Mouse (Mus musculus): ENCODE results near the gene Pnmt. TPM values are rescaled to one million over a fixed set of nuclear protein-coding genes. Genes with fewer than 3 reads are reported as not detected.
A peak's percentile ranks its signal among the peaks of the same experiment; 100 is the strongest.

The Pnmt gene
- polyA plus RNA-seq, 1 experiment from 2014 or later, result 3.0 TPM

DNA sequence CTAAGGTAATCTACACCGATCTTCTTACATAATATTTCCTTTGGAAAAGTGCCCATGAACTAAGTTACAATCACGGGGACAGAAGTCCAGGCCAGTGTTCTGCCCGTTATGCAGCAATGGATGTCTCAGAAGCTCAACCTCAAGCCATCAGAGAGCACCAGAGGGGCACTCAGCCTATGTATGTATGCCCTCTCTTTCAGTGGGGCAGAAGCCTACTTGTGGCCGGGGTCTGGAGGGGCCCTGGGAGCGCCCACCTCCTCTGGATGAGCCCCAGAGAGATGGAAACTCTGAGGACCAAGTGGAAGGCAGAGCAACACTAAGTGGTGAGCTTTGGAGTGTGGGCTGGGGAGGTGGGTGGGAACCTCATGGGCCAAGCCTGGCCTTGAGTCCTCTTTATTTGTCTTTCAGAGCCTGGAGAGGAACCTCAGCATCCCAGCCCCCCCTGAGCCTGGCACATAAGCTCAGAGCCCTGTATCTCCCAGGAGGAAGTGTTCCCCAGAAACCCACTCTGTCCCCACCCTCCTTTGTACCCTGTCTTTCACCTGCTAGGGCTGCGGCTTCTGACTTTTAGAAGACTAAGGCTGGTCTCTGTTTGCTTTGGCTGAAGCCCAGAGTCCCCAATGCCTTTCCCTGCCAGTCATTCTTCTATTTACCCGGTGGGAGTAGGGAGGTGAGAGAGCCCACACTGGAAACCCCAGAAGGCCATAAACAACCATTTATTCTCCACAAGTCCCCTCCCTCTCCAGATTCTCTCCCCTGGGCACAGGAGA, 29.4 kb upstream of the Pnmt start:
- Histone ChIP-seq H3K9me3 (ENCODE audit: control insufficient read depth, low read length) (no peaks in the 10 kb centered on the region), H3K27ac (no peak overlapping the region), H3K4me1 (replicated peaks; ENCODE audit: control insufficient read depth, insufficient read depth, low read length) (peaks cover 30% of the 10 kb centered on the region), H3K36me3 (replicated peaks; ENCODE audit: control insufficient read depth, insufficient read depth) (no peaks in the 10 kb centered on the region), H3K4me3 (replicated peaks; ENCODE audit: low read length) (no peak overlapping the region), H3K27me3 (ENCODE audit: control insufficient read depth, insufficient read depth, low read length) (peaks cover 21% of the 10 kb centered on the region), H3K4me2 (replicated peaks) (no peak overlapping the region), H3K9ac (no peak overlapping the region)
- 79% methylated on average over 7 of the region's 7 CpGs for WGBS
- ATAC-seq (ENCODE audit: low FRiP score), result no peak
- DNase-seq (ENCODE audit: low spot score), result no peak

DNA sequence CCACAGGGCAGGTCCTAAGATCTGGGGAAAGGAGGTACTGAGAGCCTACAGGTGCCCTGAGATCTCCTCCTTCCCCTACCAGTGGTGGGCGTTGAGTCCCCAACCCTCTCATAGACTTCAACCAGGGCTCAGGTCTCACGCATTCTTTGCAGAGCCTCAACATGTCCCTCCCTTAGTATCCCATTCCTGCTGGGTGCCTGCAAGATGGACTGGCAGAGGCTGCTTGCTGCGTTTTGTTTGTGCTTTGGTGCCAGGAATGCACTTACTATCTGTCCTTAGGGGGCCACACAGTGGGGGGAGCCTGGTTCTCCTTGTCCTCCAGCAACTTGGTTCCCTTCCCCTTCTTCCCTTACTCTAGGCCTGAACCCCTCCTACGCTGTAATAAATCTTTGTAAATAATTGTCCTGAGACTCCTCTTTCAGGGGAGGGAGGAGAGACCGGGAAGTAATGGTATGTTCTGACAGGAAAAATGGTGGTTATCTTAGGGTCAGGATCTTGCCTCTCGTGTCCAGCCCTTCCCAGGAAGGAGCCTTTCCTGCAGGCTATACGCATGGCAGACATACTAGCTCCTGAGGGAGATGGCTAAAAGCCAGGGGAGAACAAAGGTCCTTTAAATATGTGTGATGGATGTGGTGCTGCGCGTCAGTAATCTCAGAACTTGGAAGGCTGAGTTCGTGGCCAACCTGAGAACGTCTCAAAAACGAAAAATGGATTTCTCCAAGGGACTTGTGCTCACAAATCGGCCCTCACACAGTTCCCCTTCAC, 28.7 kb upstream of the Pnmt start:
- H3K4me2 ChIP-seq (replicated peaks), result peak overlapping the region; percentile 93
- no peak for DNase-seq (ENCODE audit: low spot score)
- peak overlapping the region; percentile 74 for H3K9ac ChIP-seq
- ATAC-seq (ENCODE audit: low FRiP score), result no peak
- H3K27me3 ChIP-seq (ENCODE audit: control insufficient read depth, insufficient read depth, low read length), result peaks cover 14% of the 10 kb centered on the region
- 8% methylated on average over 13 of the region's 13 CpGs for WGBS
- H3K36me3 ChIP-seq (replicated peaks; ENCODE audit: control insufficient read depth, insufficient read depth), result no peaks in the 10 kb centered on the region
- H3K9me3 ChIP-seq (ENCODE audit: control insufficient read depth, low read length), result no peaks in the 10 kb centered on the region
- peak overlapping the region; percentile 72 for H3K4me3 ChIP-seq (replicated peaks; ENCODE audit: low read length)
- H3K4me1 ChIP-seq (replicated peaks; ENCODE audit: control insufficient read depth, insufficient read depth, low read length), result peaks cover 30% of the 10 kb centered on the region
- H3K27ac ChIP-seq, result peak overlapping the region; percentile 85

DNA sequence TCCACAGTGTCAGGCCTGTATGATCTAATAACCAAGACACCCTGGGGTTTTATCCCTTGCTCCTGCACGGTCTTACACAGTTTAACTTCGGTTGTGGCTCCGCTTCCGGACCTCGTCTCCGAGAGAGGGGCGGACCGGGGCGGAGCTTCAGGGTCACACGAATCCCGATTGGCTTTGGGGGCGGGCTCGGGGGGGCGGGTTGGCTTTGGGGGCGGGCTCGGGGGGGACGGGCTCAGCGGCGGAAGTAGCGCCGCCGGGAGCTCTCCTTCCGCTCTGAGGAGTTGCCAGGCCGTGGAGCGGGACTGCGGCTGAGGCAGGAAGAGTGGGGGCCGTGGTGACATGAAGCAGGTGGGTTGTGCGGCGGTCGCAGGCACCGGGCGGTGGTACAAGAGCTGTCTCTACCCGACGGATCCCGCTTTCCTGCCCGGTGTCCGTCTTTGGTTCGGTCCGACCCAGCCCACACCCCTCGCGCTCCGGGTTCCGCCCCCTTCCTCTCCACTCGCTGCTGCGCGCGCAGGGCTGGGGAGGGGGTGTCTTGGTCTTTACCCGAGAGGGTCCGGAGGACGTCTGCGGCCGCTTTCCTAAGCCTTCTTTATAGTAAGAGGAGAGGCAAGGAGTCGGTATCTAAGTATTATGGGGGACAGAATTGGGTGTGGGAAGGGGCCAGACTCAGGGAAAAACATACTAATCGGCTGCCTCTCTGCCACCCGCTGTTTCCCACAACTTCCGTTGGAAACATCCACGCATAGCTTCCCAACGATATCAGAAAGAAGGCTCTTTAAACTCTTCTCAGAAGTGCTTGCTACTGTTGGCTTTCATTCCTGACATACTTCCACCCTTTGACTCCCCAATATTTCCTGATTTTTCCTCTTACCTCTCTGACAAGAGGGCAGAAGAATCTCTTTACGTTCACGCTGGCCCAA, 27.8 kb upstream of the Pnmt start, which contains the start of gene Stard3:
Gene Stard3 (plus strand): TSS at position 208 of the 923 bp plus-strand sequence.
- Histone ChIP-seq H3K27ac (peak within 1 kb of the TSS; percentile 85), H3K27me3 (ENCODE audit: control insufficient read depth, insufficient read depth, low read length) (0 out of 2 replicates have a peak, but pooled peaks cover 5% of the 10 kb centered on the region), H3K36me3 (replicated peaks; ENCODE audit: control insufficient read depth, insufficient read depth) (no peaks in the 10 kb centered on the region), H3K9ac (peak within 1 kb of the TSS; percentile 74), H3K9me3 (ENCODE audit: control insufficient read depth, low read length) (no peaks in the 10 kb centered on the region), H3K4me3 (replicated peaks; ENCODE audit: low read length) (peak within 1 kb of the TSS; percentile 72), H3K4me2 (replicated peaks) (peak within 1 kb of the TSS; percentile 93), H3K4me1 (replicated peaks; ENCODE audit: control insufficient read depth, insufficient read depth, low read length) (peaks cover 30% of the 10 kb centered on the region)
- peak; percentile 90 for DNase-seq (ENCODE audit: low spot score)
- WGBS, result under 1% methylated on average over 59 of the region's 60 CpGs
- peak; percentile 86 for ATAC-seq (ENCODE audit: low FRiP score)

DNA sequence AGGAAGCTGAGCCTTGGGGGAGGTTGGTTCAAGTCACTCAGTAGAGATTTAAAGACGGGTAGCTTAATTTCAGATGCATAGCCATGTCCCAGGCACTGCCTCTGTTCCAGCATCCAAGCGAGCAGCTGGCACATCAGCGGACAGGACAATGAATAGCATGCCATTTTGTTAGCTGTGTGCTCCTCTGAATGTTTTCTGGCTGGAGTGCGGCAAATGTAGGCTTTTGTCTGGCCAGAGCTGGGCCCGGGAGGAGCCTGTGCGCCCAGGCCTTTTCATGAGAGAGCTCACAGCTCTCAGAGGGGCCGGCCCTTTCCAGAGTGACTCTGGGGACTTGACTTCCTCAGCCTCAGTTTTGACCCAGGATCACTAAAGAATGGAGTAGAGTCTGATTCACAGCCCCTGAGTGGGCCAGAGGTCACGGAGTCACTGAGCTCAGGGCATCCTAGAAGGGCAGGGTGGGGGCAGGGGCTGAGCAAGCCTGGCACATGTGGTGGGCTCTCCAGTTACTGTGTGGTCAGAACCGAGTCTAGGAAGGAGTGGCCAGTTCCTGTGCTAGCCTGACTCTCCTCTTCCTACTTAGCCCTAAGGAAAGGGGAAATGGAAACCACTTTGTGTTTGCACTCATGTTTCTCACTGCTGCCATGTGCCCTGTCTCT, 25.3 kb upstream of the Pnmt start:
- WGBS, result 13% methylated on average over 9 of the region's 9 CpGs
- DNase-seq (ENCODE audit: low spot score) (no peak), ATAC-seq (ENCODE audit: low FRiP score) (0 out of 2 replicates have a peak, but pooled peaks have one; percentile 11)
- Histone ChIP-seq H3K27ac (peak overlapping the region; percentile 64), H3K4me2 (replicated peaks) (peak overlapping the region; percentile 16; the same call in 1 of the 2 replicates), H3K4me3 (replicated peaks; ENCODE audit: low read length) (no peak overlapping the region), H3K9me3 (ENCODE audit: control insufficient read depth, low read length) (no peaks in the 10 kb centered on the region), H3K4me1 (replicated peaks; ENCODE audit: control insufficient read depth, insufficient read depth, low read length) (peaks cover 30% of the 10 kb centered on the region), H3K9ac (peak overlapping the region; percentile 24; the same call in 1 of the 2 replicates), H3K27me3 (ENCODE audit: control insufficient read depth, insufficient read depth, low read length) (no peaks in the 10 kb centered on the region), H3K36me3 (replicated peaks; ENCODE audit: control insufficient read depth, insufficient read depth) (no peaks in the 10 kb centered on the region)

DNA sequence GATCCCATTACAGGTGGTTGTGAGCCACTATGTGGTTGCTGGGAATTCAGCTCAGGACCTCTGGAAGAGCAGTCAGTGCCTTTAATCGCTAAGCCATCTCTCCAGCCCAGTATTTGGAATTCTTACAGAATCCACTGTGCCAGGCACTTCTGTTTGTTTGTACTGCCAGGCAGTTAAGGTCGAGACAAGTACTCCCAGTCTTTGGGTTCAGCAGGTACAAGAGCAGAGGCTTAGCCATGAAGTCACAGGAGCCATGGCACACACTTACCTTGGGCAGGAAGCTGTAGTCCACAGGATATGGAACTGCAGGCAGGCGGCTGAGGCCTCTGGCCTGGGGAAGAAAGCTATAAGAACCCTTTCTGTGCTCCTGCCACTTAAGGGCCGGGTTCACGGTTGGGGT, 22.4 kb upstream of the Pnmt start:
- ATAC-seq (ENCODE audit: low FRiP score), result no peak
- peaks cover 25% of the 10 kb centered on the region for H3K4me1 ChIP-seq (replicated peaks; ENCODE audit: control insufficient read depth, insufficient read depth, low read length)
- 96% methylated on average over 5 of the region's 5 CpGs for WGBS
- no peaks in the 10 kb centered on the region for H3K36me3 ChIP-seq (replicated peaks; ENCODE audit: control insufficient read depth, insufficient read depth)
- no peak for DNase-seq (ENCODE audit: low spot score)
- no peak overlapping the region for H3K4me3 ChIP-seq (replicated peaks; ENCODE audit: low read length)
- no peak overlapping the region for H3K9ac ChIP-seq
- H3K9me3 ChIP-seq (ENCODE audit: control insufficient read depth, low read length), result no peaks in the 10 kb centered on the region
- H3K4me2 ChIP-seq (replicated peaks), result no peak overlapping the region
- H3K27me3 ChIP-seq (ENCODE audit: control insufficient read depth, insufficient read depth, low read length), result no peaks in the 10 kb centered on the region
- no peak overlapping the region for H3K27ac ChIP-seq

DNA sequence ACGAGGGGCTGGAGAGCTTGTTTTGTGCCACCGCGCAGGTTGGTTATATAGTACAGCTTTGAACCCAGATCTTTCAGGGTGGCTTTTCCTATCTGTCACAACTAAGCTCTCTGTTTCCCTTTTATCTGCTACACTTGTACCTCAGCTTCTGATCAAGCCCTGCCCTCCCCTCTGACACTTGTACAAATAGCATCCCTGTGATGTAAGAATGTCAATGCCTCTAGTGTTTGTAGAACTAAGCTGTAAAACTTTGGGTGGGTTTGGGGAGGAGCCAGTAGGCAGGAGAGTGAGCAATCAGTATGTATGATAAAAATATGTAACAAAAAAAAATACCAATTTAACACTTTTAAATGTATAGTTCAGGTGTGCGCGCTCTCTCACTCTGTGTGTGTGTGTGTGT, 21.8 kb upstream of the Pnmt start:
- Histone ChIP-seq H3K36me3 (replicated peaks; ENCODE audit: control insufficient read depth, insufficient read depth) (no peaks in the 10 kb centered on the region), H3K4me3 (replicated peaks; ENCODE audit: low read length) (no peak overlapping the region), H3K4me1 (replicated peaks; ENCODE audit: control insufficient read depth, insufficient read depth, low read length) (peaks cover 19% of the 10 kb centered on the region), H3K27ac (no peak overlapping the region), H3K9me3 (ENCODE audit: control insufficient read depth, low read length) (no peaks in the 10 kb centered on the region), H3K27me3 (ENCODE audit: control insufficient read depth, insufficient read depth, low read length) (no peaks in the 10 kb centered on the region), H3K9ac (no peak overlapping the region), H3K4me2 (replicated peaks) (no peak overlapping the region)
- DNase-seq (ENCODE audit: low spot score) (no peak), ATAC-seq (ENCODE audit: low FRiP score) (no peak)
- WGBS, result 92% methylated on average over 5 of the region's 5 CpGs

DNA sequence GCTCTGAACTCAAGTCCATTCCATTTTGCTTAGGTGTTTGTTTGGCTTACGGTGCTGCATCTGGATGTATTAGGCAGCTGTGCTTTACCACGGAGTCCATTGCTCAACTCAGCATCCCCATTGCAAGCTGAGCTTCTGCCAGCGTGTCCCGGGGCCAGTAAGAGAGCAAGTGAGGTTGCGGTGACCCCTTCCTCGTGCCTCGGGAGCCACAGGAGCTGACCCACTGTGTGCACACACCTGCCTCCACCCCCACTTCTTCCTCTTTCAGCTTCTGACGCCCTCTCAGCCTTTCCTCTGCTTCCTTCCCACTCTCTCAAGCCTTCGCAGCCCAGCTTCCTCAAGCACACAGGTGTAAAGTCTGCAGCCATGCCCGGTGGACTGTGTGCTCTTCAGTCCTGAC, 20.0 kb upstream of the Pnmt start:
- Histone ChIP-seq H3K4me2 (replicated peaks) (no peak overlapping the region), H3K36me3 (replicated peaks; ENCODE audit: control insufficient read depth, insufficient read depth) (no peaks in the 10 kb centered on the region), H3K4me3 (replicated peaks; ENCODE audit: low read length) (no peak overlapping the region), H3K27ac (no peak overlapping the region), H3K27me3 (ENCODE audit: control insufficient read depth, insufficient read depth, low read length) (no peaks in the 10 kb centered on the region), H3K9ac (no peak overlapping the region), H3K4me1 (replicated peaks; ENCODE audit: control insufficient read depth, insufficient read depth, low read length) (peaks cover 8% of the 10 kb centered on the region; the same call in 1 of the 2 replicates), H3K9me3 (ENCODE audit: control insufficient read depth, low read length) (no peaks in the 10 kb centered on the region)
- 74% methylated on average over 10 of the region's 10 CpGs for WGBS
- DNase-seq (ENCODE audit: low spot score) (no peak), ATAC-seq (ENCODE audit: low FRiP score) (no peak)

DNA sequence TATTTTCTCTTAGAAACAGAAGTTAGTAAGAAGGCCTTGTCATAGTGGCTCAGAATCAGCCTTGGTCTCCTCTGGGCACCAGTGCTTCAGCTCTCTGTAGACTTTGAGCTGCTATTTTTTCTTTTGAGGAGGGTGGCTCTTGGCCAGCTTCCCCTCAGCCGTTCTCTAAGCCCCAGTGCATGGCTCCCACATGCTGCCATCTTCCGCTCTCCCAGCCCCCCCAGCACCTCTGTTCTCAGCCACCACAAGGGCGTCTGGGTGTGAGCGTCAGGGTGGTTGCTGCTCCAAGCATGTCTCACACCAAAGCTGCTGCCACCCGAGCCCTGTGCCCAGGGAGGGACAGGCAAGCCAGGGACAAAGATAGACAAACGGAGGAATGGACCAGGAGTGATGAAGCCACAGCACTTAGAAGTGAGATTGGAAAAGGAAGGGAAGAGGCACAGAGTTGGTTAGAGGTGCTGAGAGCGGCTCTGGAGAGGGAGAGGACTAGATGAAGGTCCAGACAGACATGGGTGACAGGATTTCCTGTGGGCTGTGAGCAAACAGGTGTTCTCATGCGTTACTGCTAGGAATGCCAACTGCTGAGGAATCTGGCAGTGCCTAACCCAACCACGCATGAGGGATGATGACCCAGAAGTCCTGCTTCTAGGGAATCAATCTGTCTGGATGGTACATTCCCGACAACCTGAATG, 18.9 kb upstream of the Pnmt start:
- no peak for ATAC-seq (ENCODE audit: low FRiP score)

More for the DNA sequence above, 18.9 kb upstream of the Pnmt start:
- Histone ChIP-seq H3K4me1 (replicated peaks; ENCODE audit: control insufficient read depth, insufficient read depth, low read length) (peaks cover 13% of the 10 kb centered on the region; the same call in 1 of the 2 replicates), H3K9ac (no peak overlapping the region), H3K27ac (no peak overlapping the region), H3K4me3 (replicated peaks; ENCODE audit: low read length) (no peak overlapping the region), H3K9me3 (ENCODE audit: control insufficient read depth, low read length) (no peaks in the 10 kb centered on the region), H3K4me2 (replicated peaks) (no peak overlapping the region), H3K36me3 (replicated peaks; ENCODE audit: control insufficient read depth, insufficient read depth) (no peaks in the 10 kb centered on the region), H3K27me3 (ENCODE audit: control insufficient read depth, insufficient read depth, low read length) (no peaks in the 10 kb centered on the region)
- WGBS, result 83% methylated on average over 10 of the region's 10 CpGs
- no peak for DNase-seq (ENCODE audit: low spot score)
